Mouse (Mus musculus) intestine, embryonic 15.5 days (tissue): ENCODE measurements at regions not wholly inside any gene's neighbourhood (a gene's known extent, or its start where the extent isn't known, plus 50 kb on each side); places are given as distances from the start of the nearest gene placed in this dataset.

Source experiments
- ATAC-seq: fragments of 200-750 bp; cut with Nextera tagmentation; 2 replicates; pipeline ENCODE4 v1.8.0; 2017; ENCODE audit warnings: moderate TSS enrichment, moderate library complexity
- H3K27ac ChIP-seq: fragments of 300-500 bp; sonication (generic); 2 replicates; pipeline ENCODE4 v1.5.1; 2015; ENCODE audit warnings: mild to moderate bottlenecking, inconsistent platforms
- H3K27me3 ChIP-seq: fragments of 300-500 bp; sonication (generic); replicated peaks from 2 replicates; pipeline ENCODE4 v1.6.1; 2015; ENCODE audit warnings: inconsistent platforms
- H3K36me3 ChIP-seq: fragments of 300-500 bp; sonication (generic); 2 replicates; pipeline ENCODE4 v1.6.1; 2015; ENCODE audit warnings: inconsistent platforms
- H3K4me1 ChIP-seq: fragments of 300-500 bp; sonication (generic); replicated peaks from 2 replicates; pipeline ENCODE4 v1.6.1; 2015; ENCODE audit warnings: inconsistent platforms
- H3K4me2 ChIP-seq: fragments of 300-500 bp; sonication (generic); replicated peaks from 2 replicates; pipeline ENCODE4 v1.6.1; 2015; ENCODE audit warnings: mild to moderate bottlenecking, inconsistent platforms
- H3K4me3 ChIP-seq: fragments of 300-500 bp; sonication (generic); replicated peaks from 2 replicates; pipeline ENCODE4 v1.5.1; 2015; ENCODE audit warnings: inconsistent platforms
- H3K9ac ChIP-seq: fragments of 300-500 bp; sonication (generic); 2 replicates; pipeline ENCODE4 v1.6.1; 2015; ENCODE audit warnings: inconsistent platforms
- H3K9me3 ChIP-seq: fragments of 300-500 bp; sonication (generic); 2 replicates; pipeline ENCODE4 v1.6.1; 2016; ENCODE audit warnings: inconsistent platforms
- WGBS: fragments of 180-500 bp; shearing (Covaris S2); methylation state at CpG from one replicate; pipeline ENCODE4 v1.1.7; 2015; 5-methylcytosine and 5-hydroxymethylcytosine counted together

DNA sequence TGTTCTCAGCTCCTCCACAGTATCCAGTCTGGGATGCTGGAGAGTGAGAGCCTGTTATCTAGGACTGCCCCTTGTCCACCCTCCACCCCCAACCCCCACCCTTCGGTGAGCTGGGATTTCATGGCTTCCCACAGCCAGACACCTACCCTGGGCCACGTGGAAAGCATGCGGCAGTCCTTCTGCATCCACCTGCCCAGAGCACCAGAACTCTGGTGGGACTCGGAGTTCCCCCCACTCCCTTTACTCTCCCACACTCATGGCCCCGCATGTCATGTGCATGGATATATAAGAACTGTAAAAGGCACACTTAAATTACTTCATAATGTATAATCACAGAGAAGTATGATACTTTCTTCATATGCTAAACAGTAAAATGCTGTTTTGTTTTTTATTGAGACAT is 175.5 kb upstream of the Ahr start:
- no peaks in the 10 kb centered on the region for H3K4me1 ChIP-seq
- no peak overlapping the region for H3K9ac ChIP-seq
- WGBS = 71% methylated on average over 5 of the region's 5 CpGs
- H3K4me3 ChIP-seq = no peak overlapping the region
- H3K27ac ChIP-seq = no peak overlapping the region
- no peak for ATAC-seq
- H3K36me3 ChIP-seq = no peaks in the 10 kb centered on the region
- no peaks in the 10 kb centered on the region for H3K9me3 ChIP-seq
- H3K4me2 ChIP-seq = no peak overlapping the region
- H3K27me3 ChIP-seq = no peaks in the 10 kb centered on the region

DNA sequence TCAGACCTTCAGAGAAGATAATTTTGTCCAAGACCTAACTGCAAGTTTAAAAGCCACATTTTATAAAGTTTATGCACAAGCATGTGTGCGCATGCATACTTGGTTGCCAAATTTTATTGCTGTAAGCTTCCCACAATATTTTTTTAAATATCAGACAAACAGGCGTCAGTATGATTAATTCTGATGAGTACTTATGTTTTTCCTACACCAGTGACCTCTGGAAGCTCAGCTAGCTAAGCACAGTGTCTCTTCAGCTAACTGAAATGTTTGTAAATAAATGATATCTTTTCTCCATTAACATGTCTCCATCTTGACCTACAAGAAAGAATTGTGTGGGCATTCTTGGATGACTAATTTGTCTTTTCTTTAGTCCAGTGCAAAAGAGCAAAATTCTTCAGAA is 168.6 kb upstream of the Ahr start:
- ATAC-seq = no peak
- Histone ChIP-seq H3K36me3 (no peaks in the 10 kb centered on the region), H3K4me3 (no peak overlapping the region), H3K9ac (no peak overlapping the region), H3K27me3 (no peaks in the 10 kb centered on the region), H3K27ac (no peak overlapping the region), H3K4me1 (no peaks in the 10 kb centered on the region), H3K9me3 (no peaks in the 10 kb centered on the region), H3K4me2 (no peak overlapping the region)
- WGBS = 41% methylated on average over 2 of the region's 2 CpGs

DNA sequence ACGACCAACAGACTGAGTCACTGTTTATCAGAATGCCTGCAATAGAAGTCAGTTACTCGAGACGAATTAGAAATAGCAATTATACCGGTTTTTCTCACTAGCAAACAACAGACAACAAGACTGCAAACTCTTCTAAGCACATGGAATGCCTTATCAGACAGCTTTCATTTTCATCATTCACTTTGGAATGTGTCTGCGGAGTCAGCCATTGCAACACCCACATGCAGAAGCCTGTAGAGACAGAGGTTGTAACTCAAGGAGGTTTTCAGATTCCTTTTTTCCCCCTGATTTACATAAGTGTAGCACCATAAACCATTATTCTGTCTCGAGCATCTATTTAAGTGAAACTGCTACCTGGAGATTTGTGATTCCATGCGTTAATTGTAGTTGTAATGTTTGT is 167.8 kb upstream of the Ahr start:
- Histone ChIP-seq H3K9me3 (no peaks in the 10 kb centered on the region), H3K27ac (no peak overlapping the region), H3K36me3 (no peaks in the 10 kb centered on the region), H3K27me3 (no peaks in the 10 kb centered on the region), H3K4me3 (no peak overlapping the region), H3K4me1 (no peaks in the 10 kb centered on the region), H3K9ac (no peak overlapping the region), H3K4me2 (no peak overlapping the region)
- ATAC-seq = no peak
- WGBS = 44% methylated on average over 7 of the region's 7 CpGs

DNA sequence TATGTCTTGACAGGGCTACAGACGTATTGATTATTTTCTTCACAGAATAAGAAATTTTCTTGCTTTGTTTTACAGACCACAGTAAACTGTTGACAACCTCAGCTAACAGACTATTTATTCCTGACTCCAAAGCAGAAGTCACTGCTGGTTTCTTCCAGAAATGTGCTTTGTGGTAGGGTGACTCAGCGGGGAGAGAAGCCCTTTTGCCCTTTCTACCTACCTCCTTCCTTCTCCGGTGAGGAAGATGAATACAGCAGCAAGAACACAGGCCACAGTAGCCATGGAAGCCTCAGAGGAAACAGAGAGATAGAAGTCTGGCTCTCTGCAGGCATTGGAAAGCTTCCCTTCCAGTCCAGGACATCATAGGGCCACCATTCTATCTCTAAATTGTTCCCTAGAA is 159.4 kb upstream of the Ahr start:
- Histone ChIP-seq H3K9ac (no peak overlapping the region), H3K27ac (no peak overlapping the region), H3K4me2 (no peak overlapping the region), H3K4me3 (no peak overlapping the region), H3K27me3 (no peaks in the 10 kb centered on the region), H3K4me1 (no peaks in the 10 kb centered on the region), H3K9me3 (no peaks in the 10 kb centered on the region), H3K36me3 (no peaks in the 10 kb centered on the region)
- WGBS = 79% methylated on average over 3 of the region's 3 CpGs
- no peak for ATAC-seq

DNA sequence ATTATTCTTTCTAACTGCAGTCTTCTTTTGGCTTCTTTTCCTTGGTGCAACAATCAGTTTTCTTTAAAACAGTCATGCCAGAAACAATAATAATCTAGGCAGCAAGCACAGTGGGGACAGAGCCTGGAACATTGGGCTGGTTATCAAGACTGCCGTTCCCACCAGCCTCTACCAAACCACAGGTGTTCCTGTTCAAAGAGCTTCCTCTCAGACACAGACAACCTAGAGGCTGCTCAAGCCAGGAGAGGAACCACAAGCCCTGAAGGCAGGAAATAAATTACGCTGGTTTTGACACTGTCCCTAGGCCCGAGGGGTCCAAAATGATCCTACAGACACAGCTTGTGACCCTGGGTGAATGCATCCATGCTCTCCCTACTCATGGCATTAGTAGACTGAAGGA is 156.1 kb upstream of the Ahr start:
- Histone ChIP-seq H3K4me3 (no peak overlapping the region), H3K4me2 (no peak overlapping the region)
- 82% methylated on average over 3 of the region's 3 CpGs for WGBS

DNA sequence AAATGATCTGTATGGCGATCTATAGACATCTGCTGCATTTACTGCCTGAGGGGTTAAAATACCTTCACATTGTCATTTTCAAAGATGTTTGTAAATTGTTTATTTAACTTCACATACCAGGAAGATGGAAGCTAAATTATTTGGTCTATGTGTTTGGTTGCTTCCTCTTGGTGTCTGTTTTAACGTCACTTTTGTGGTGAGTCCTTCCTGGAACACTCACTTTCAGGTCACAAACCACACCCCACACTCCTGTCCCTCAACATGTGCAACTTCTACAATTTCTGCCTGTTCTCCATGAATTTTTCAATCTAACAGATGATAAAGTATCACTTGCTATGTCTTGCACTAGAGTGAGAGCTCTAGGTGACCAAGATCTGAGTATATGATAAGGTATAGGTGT is 151.4 kb upstream of the Ahr start:
- no peaks in the 10 kb centered on the region for H3K27me3 ChIP-seq
- H3K4me1 ChIP-seq = no peaks in the 10 kb centered on the region
- ATAC-seq = no peak
- WGBS = 68% methylated on average over 2 of the region's 2 CpGs
- H3K4me3 ChIP-seq = no peak overlapping the region
- no peak overlapping the region for H3K9ac ChIP-seq
- H3K4me2 ChIP-seq = no peak overlapping the region
- H3K27ac ChIP-seq = no peak overlapping the region
- H3K36me3 ChIP-seq = no peaks in the 10 kb centered on the region
- no peaks in the 10 kb centered on the region for H3K9me3 ChIP-seq

More for the DNA sequence above, 156.1 kb upstream of the Ahr start:
- Histone ChIP-seq H3K27me3 (no peaks in the 10 kb centered on the region), H3K27ac (no peak overlapping the region), H3K9me3 (no peaks in the 10 kb centered on the region), H3K9ac (no peak overlapping the region), H3K4me1 (no peaks in the 10 kb centered on the region), H3K36me3 (no peaks in the 10 kb centered on the region)
- ATAC-seq = no peak

DNA sequence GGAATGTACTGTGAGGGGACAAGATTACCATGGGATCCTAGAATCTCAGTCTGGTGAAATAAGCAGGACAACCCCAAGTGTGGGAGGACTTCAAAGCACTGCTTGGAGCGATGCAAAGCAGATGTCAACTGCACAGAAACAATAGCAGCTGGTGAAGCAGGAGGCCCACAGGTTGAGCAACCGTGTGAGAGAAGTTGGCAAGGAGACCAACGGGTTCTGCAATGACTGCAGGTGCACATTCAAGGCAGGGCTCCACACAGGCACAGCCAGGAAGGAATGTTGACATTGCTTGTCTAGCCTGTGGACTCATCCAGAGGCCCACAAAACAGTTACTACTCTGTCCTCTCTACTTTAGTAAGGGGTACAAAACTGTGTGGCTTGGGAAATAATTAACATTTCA is 150.4 kb upstream of the Ahr start:
- no peaks in the 10 kb centered on the region for H3K27me3 ChIP-seq
- no peak for ATAC-seq
- no peaks in the 10 kb centered on the region for H3K9me3 ChIP-seq
- 62% methylated on average over 3 of the region's 3 CpGs for WGBS
- no peaks in the 10 kb centered on the region for H3K36me3 ChIP-seq
- no peak overlapping the region for H3K4me3 ChIP-seq
- H3K4me1 ChIP-seq = no peaks in the 10 kb centered on the region
- no peak overlapping the region for H3K4me2 ChIP-seq
- no peak overlapping the region for H3K9ac ChIP-seq
- H3K27ac ChIP-seq = no peak overlapping the region

DNA sequence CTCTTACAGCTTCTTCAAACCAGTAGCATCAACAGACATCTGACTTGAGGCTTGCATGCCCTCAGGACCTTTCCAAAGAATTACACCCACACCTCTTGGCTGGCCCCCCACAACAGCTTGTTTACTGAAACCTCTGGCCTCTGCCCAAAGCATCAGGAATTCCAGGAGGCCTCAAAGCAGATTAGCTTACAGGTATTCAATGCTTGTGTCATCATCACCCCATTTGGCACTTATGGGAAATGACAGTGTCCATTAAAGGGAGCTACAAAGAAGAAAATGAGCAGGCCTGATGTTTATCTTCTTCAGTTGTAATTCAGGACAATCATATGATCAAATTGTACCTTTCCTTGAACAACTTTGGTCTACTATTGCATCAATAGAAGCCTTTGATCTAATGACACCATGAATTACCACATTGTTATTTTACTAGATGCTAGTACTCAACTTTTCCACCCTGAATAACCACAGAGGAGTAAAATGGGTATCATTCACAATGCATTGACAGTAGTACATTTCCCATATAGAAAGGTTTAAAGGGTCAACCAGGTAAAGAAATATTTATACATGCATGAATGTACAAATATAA is 147.1 kb upstream of the Ahr start:
- no peak overlapping the region for H3K4me2 ChIP-seq
- ATAC-seq = no peak
- no peak overlapping the region for H3K9ac ChIP-seq
- no peaks in the 10 kb centered on the region for H3K9me3 ChIP-seq
- H3K27me3 ChIP-seq = no peaks in the 10 kb centered on the region
- H3K4me3 ChIP-seq = no peak overlapping the region
- no peaks in the 10 kb centered on the region for H3K36me3 ChIP-seq
- H3K4me1 ChIP-seq = no peaks in the 10 kb centered on the region
- no peak overlapping the region for H3K27ac ChIP-seq

- no peak for ATAC-seq
- no peaks in the 10 kb centered on the region for H3K27me3 ChIP-seq
- WGBS = 70% methylated on average over 4 of the region's 4 CpGs
- H3K4me3 ChIP-seq = no peak overlapping the region
- H3K27ac ChIP-seq = no peak overlapping the region
- no peaks in the 10 kb centered on the region for H3K9me3 ChIP-seq
- no peak overlapping the region for H3K4me2 ChIP-seq
- no peak overlapping the region for H3K9ac ChIP-seq
- no peaks in the 10 kb centered on the region for H3K36me3 ChIP-seq
- H3K4me1 ChIP-seq = no peaks in the 10 kb centered on the region
These were observed 145.1 kb upstream of the Ahr start for GRCm38 (mm10) chr12:35679903-35680302.

DNA sequence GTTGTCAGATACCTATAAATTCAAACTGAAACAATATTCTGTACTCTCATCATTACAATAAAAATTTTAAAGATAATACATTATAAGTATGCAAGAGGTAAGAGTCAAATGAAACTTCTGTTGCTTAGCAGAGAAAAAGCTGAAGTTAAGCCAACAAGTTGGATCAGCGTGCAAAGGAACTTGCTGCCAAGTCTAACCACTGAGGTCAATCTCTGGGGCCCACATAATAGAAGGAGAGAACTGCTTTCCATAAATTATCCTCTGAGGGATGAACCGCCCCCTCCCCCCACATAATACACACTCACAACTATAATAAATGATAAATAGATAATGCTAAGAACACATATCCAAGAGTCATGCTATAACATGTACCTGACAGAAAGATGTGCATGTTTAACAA is 144.2 kb upstream of the Ahr start:
- Histone ChIP-seq H3K4me3 (no peak overlapping the region), H3K9me3 (no peaks in the 10 kb centered on the region), H3K27ac (no peak overlapping the region), H3K4me1 (no peaks in the 10 kb centered on the region), H3K4me2 (no peak overlapping the region), H3K9ac (no peak overlapping the region), H3K27me3 (no peaks in the 10 kb centered on the region), H3K36me3 (no peaks in the 10 kb centered on the region)
- no peak for ATAC-seq
- 66% methylated on average over 2 of the region's 2 CpGs for WGBS

DNA sequence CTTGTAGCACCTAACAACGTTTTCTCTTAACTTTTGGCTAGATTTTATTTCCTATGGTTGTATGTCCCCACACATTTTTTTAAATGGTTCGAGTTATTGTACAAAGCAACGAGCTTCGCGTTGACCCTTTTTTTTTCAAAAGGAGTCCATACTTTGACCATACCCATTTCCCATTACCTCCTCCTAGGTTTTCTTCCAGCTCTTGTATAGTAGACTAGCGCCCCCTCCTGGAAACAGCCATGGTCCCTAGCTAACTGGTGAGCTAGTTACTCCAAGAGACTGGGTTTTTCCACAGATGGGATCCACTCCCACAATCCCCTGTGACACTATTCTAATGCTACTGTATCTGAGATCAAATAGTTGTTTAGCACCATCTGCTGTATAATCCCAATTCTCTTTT is 139.6 kb upstream of the Ahr start:
- Histone ChIP-seq H3K9me3 (no peaks in the 10 kb centered on the region), H3K9ac (no peak overlapping the region), H3K4me3 (no peak overlapping the region), H3K4me1 (no peaks in the 10 kb centered on the region), H3K27me3 (no peaks in the 10 kb centered on the region), H3K4me2 (no peak overlapping the region), H3K36me3 (no peaks in the 10 kb centered on the region), H3K27ac (no peak overlapping the region)
- WGBS = 58% methylated on average over 6 of the region's 6 CpGs
- no peak for ATAC-seq

- Histone ChIP-seq H3K4me2 (no peak overlapping the region), H3K27ac (no peak overlapping the region), H3K4me3 (no peak overlapping the region), H3K9ac (no peak overlapping the region), H3K27me3 (no peaks in the 10 kb centered on the region), H3K36me3 (no peaks in the 10 kb centered on the region), H3K4me1 (no peaks in the 10 kb centered on the region), H3K9me3 (no peaks in the 10 kb centered on the region)
- WGBS = 95% methylated on average over 4 of the region's 4 CpGs
- ATAC-seq = no peak
These were observed 136.1 kb upstream of the Ahr start for GRCm38 (mm10) chr12:35670980-35671379.

DNA sequence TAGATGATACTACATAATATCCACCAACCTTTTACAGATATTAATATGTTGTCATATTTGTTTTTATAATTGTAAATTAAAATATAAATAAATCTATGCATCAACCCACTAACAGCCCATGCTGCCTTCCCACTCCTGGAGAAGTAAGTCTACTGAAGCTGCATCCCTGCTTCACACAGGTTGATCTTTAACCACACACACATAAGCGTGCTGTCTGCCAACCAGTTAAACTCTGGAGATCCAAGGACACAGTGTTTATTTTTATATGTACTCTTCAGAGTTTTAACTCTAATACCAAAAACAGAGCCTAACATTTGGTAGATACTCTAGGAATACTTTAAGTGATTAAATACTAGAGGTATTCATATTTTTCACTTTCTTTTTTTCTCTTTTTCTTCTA is 133.9 kb upstream of the Ahr start:
- no peak for ATAC-seq
- Histone ChIP-seq H3K27ac (no peak overlapping the region), H3K27me3 (no peaks in the 10 kb centered on the region), H3K4me3 (no peak overlapping the region), H3K9me3 (no peaks in the 10 kb centered on the region), H3K4me1 (no peaks in the 10 kb centered on the region), H3K36me3 (no peaks in the 10 kb centered on the region), H3K9ac (no peak overlapping the region), H3K4me2 (no peak overlapping the region)
- 74% methylated on average over 1 of the region's 1 CpGs for WGBS

DNA sequence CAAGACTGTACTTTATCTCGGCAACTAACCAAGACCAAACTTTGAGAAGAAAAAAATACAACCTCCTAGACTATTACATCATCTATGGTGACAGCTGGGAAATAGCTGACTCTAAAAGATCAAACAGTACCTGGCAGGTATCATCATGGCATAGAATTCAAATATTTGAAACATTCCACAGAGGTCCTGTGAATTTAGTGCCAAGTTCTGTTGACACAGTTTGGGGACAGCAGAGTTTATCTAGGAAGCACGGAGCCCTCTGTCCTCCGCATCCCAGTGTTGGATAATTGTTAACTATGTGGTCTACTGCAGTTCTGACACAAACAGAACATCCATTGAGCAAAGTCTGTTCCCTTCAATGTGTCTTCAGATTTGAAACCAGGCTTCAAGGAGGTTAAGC is 132.9 kb upstream of the Ahr start:
- H3K36me3 ChIP-seq = no peaks in the 10 kb centered on the region
- H3K27ac ChIP-seq = no peak overlapping the region
- no peak overlapping the region for H3K4me3 ChIP-seq
- WGBS = 57% methylated on average over 3 of the region's 3 CpGs
- no peak overlapping the region for H3K9ac ChIP-seq
- no peak overlapping the region for H3K4me2 ChIP-seq
- no peak for ATAC-seq
- no peaks in the 10 kb centered on the region for H3K27me3 ChIP-seq
- no peaks in the 10 kb centered on the region for H3K4me1 ChIP-seq
- no peaks in the 10 kb centered on the region for H3K9me3 ChIP-seq
